Mouse (Mus musculus) liver, embryonic 11.5 days (tissue): ENCODE measurements at regions not wholly inside any gene's neighbourhood (a gene's known extent, or its start where the extent isn't known, plus 50 kb on each side); places are given as distances from the start of the nearest gene placed in this dataset.

Experiments used
- ATAC-seq: fragments of 200-750 bp; cut with Nextera tagmentation; replicated peaks from 2 replicates; pipeline ENCODE4 v1.8.0; 2017; ENCODE audit warnings: moderate number of reproducible peaks, mild to moderate bottlenecking, moderate TSS enrichment, moderate library complexity; ENCODE audit not compliant: low FRiP score
- DNase-seq: peaks from one replicate; pipeline ENCODE4 v3.0.0-alpha.2; 2017; ENCODE audit warnings: low spot score
- H3K27ac ChIP-seq: fragments of 300-500 bp; sonication (generic); 2 replicates; pipeline ENCODE4 v1.5.1; 2014; ENCODE audit warnings: mild to moderate bottlenecking, low read depth, low read length, control low read depth
- H3K27me3 ChIP-seq: fragments of 300-500 bp; sonication (generic); replicated peaks from 2 replicates; pipeline ENCODE4 v1.6.1; 2014; ENCODE audit warnings: low read length, mixed read lengths; ENCODE audit not compliant: control insufficient read depth, insufficient read depth
- H3K36me3 ChIP-seq: fragments of 300-500 bp; sonication (generic); 2 replicates; pipeline ENCODE4 v1.6.1; 2014; ENCODE audit warnings: mild to moderate bottlenecking, low read length, moderate library complexity, mixed read lengths; ENCODE audit not compliant: control insufficient read depth, insufficient read depth
- H3K4me1 ChIP-seq: fragments of 300-500 bp; sonication (generic); replicated peaks from 2 replicates; pipeline ENCODE4 v1.6.1; 2014; ENCODE audit warnings: low read length, mixed read lengths; ENCODE audit not compliant: control insufficient read depth, insufficient read depth
- H3K4me2 ChIP-seq: fragments of 300-500 bp; sonication (generic); 2 replicates; pipeline ENCODE4 v1.6.1; 2014; ENCODE audit warnings: mild to moderate bottlenecking, control low read depth, moderate library complexity
- H3K4me3 ChIP-seq: fragments of 300-500 bp; sonication (generic); 2 replicates; pipeline ENCODE4 v1.5.1; 2014; ENCODE audit warnings: low read depth, low read length, control low read depth
- H3K9ac ChIP-seq: fragments of 300-500 bp; sonication (generic); 2 replicates; pipeline ENCODE4 v1.6.1; 2014; ENCODE audit warnings: low read depth, low read length, control low read depth
- H3K9me3 ChIP-seq: fragments of 300-500 bp; sonication (generic); 2 replicates; pipeline ENCODE4 v1.6.1; 2016; ENCODE audit warnings: low read length, inconsistent platforms, mixed read lengths; ENCODE audit not compliant: control insufficient read depth
- WGBS: fragments of 180-500 bp; shearing (Covaris S2); extraction: QIAGEN DNeasy Blood & Tissue Kit; methylation state at CpG from one replicate; pipeline ENCODE4 v1.1.7; 2014; 5-methylcytosine and 5-hydroxymethylcytosine counted together

GRCm38 (mm10) chr8:10747150-10747549, 261.1 kb downstream of the Irs2 start:
- 78% methylated on average over 2 of the region's 2 CpGs for WGBS
- no peak overlapping the region for H3K27ac ChIP-seq
- H3K36me3 ChIP-seq, result no peaks in the 10 kb centered on the region
- H3K4me2 ChIP-seq, result no peak overlapping the region
- no peak for ATAC-seq
- no peak overlapping the region for H3K4me3 ChIP-seq
- no peaks in the 10 kb centered on the region for H3K9me3 ChIP-seq
- no peak for DNase-seq
- no peaks in the 10 kb centered on the region for H3K27me3 ChIP-seq
- H3K4me1 ChIP-seq, result no peaks in the 10 kb centered on the region
- no peak overlapping the region for H3K9ac ChIP-seq

GRCm38 (mm10) chr8:10743241-10743640, 265.0 kb downstream of the Irs2 start:
- ATAC-seq (no peak), DNase-seq (no peak)
- H3K27ac ChIP-seq, result no peak overlapping the region
- no peaks in the 10 kb centered on the region for H3K9me3 ChIP-seq
- 68% methylated on average over 6 of the region's 6 CpGs for WGBS
- no peaks in the 10 kb centered on the region for H3K36me3 ChIP-seq
- no peak overlapping the region for H3K4me3 ChIP-seq
- no peaks in the 10 kb centered on the region for H3K27me3 ChIP-seq
- no peaks in the 10 kb centered on the region for H3K4me1 ChIP-seq
- H3K4me2 ChIP-seq, result no peak overlapping the region
- H3K9ac ChIP-seq, result no peak overlapping the region

- WGBS, result 77% methylated on average over 3 of the region's 3 CpGs
- Histone ChIP-seq H3K4me1 (no peaks in the 10 kb centered on the region), H3K36me3 (no peaks in the 10 kb centered on the region), H3K9ac (no peak overlapping the region), H3K27ac (no peak overlapping the region), H3K27me3 (no peaks in the 10 kb centered on the region), H3K9me3 (no peaks in the 10 kb centered on the region), H3K4me3 (no peak overlapping the region), H3K4me2 (no peak overlapping the region)
- DNase-seq (no peak), ATAC-seq (no peak)
Measured at GRCm38 (mm10) chr8:10740837-10741236, 267.4 kb downstream of the Irs2 start.

- Histone ChIP-seq H3K9ac (no peak overlapping the region), H3K4me3 (no peak overlapping the region), H3K9me3 (no peaks in the 10 kb centered on the region), H3K4me2 (no peak overlapping the region), H3K4me1 (no peaks in the 10 kb centered on the region), H3K36me3 (no peaks in the 10 kb centered on the region), H3K27me3 (no peaks in the 10 kb centered on the region), H3K27ac (no peak overlapping the region)
- 66% methylated on average over 11 of the region's 11 CpGs for WGBS
- ATAC-seq (no peak), DNase-seq (no peak)
Measured at GRCm38 (mm10) chr8:10738486-10739081, 269.7 kb downstream of the Irs2 start.

- H3K9me3 ChIP-seq, result no peaks in the 10 kb centered on the region
- no peak overlapping the region for H3K4me2 ChIP-seq
- no peak overlapping the region for H3K27ac ChIP-seq
- H3K9ac ChIP-seq, result no peak overlapping the region
- no peaks in the 10 kb centered on the region for H3K27me3 ChIP-seq
- no peaks in the 10 kb centered on the region for H3K4me1 ChIP-seq
- no peak overlapping the region for H3K4me3 ChIP-seq
- ATAC-seq, result no peak
- WGBS, result 59% methylated on average over 4 of the region's 4 CpGs
- no peaks in the 10 kb centered on the region for H3K36me3 ChIP-seq
- DNase-seq, result no peak
Measured at GRCm38 (mm10) chr8:10734746-10735145, 273.5 kb downstream of the Irs2 start.

- ATAC-seq (no peak), DNase-seq (no peak)
- Histone ChIP-seq H3K4me3 (no peak overlapping the region), H3K27ac (no peak overlapping the region), H3K4me2 (no peak overlapping the region), H3K27me3 (no peaks in the 10 kb centered on the region), H3K4me1 (no peaks in the 10 kb centered on the region), H3K9me3 (no peaks in the 10 kb centered on the region), H3K36me3 (no peaks in the 10 kb centered on the region), H3K9ac (no peak overlapping the region)
- WGBS, result 46% methylated on average over 2 of the region's 2 CpGs
Measured at GRCm38 (mm10) chr8:10723332-10723731, 284.9 kb downstream of the Irs2 start.

- Histone ChIP-seq H3K27ac (no peak overlapping the region), H3K36me3 (no peaks in the 10 kb centered on the region), H3K9me3 (no peaks in the 10 kb centered on the region), H3K27me3 (no peaks in the 10 kb centered on the region; the same call in 1 of the 2 replicates), H3K4me2 (no peak overlapping the region), H3K4me1 (no peaks in the 10 kb centered on the region), H3K9ac (no peak overlapping the region), H3K4me3 (no peak overlapping the region)
- WGBS, result 68% methylated on average over 4 of the region's 4 CpGs
- ATAC-seq (no peak), DNase-seq (no peak)
Measured at GRCm38 (mm10) chr8:10722742-10723141, 285.5 kb downstream of the Irs2 start.

- Histone ChIP-seq H3K9ac (no peak overlapping the region), H3K4me3 (no peak overlapping the region), H3K27me3 (no peaks in the 10 kb centered on the region; the same call in 1 of the 2 replicates), H3K9me3 (no peaks in the 10 kb centered on the region), H3K4me2 (no peak overlapping the region), H3K36me3 (no peaks in the 10 kb centered on the region), H3K4me1 (no peaks in the 10 kb centered on the region), H3K27ac (no peak overlapping the region)
- no peak for DNase-seq
- ATAC-seq, result no peak
- 88% methylated on average over 3 of the region's 3 CpGs for WGBS
Measured at GRCm38 (mm10) chr8:10722342-10722741, 285.9 kb downstream of the Irs2 start.

- ATAC-seq (no peak), DNase-seq (no peak)
- Histone ChIP-seq H3K9ac (no peak overlapping the region), H3K4me3 (no peak overlapping the region), H3K36me3 (no peaks in the 10 kb centered on the region), H3K27ac (no peak overlapping the region), H3K4me2 (no peak overlapping the region), H3K4me1 (0 out of 2 replicates have a peak, but pooled peaks cover 2% of the 10 kb centered on the region), H3K27me3 (peaks cover 2% of the 10 kb centered on the region; the same call in 1 of the 2 replicates), H3K9me3 (no peaks in the 10 kb centered on the region)
- 71% methylated on average over 10 of the region's 10 CpGs for WGBS
Measured at GRCm38 (mm10) chr8:10721146-10721862, 287.0 kb downstream of the Irs2 start.
